Mouse (Mus musculus) embryonic facial prominence, embryonic 11.5 days (tissue): ENCODE measurements around the gene Npas3. TPM values are rescaled to one million over a fixed set of nuclear protein-coding genes. Genes with fewer than 3 reads are reported as not detected.

Experiments
- ATAC-seq: fragments of 200-750 bp; cut with Nextera tagmentation; replicated peaks from 2 replicates; pipeline ENCODE4 v1.8.0; 2017; ENCODE audit warnings: low read depth; ENCODE audit not compliant: insufficient number of reproducible peaks, low FRiP score, low TSS enrichment
- DNase-seq: peaks from one replicate; pipeline ENCODE4 v3.0.0-alpha.2; 2015; ENCODE audit warnings: low spot score
- H3K27ac ChIP-seq: fragments of 300-500 bp; sonication (generic); replicated peaks from 2 replicates; pipeline ENCODE4 v1.5.1; 2014; ENCODE audit warnings: mild to moderate bottlenecking, low read depth, low read length, control low read depth
- H3K27me3 ChIP-seq: fragments of 300-500 bp; sonication (generic); 2 replicates; pipeline ENCODE4 v1.6.1; 2014; ENCODE audit warnings: mild to moderate bottlenecking, low read length, moderate library complexity, mixed read lengths; ENCODE audit not compliant: control insufficient read depth, insufficient read depth
- H3K36me3 ChIP-seq: fragments of 300-500 bp; sonication (generic); replicated peaks from 2 replicates; pipeline ENCODE4 v1.6.1; 2014; ENCODE audit warnings: low read depth, mild to moderate bottlenecking, low read length, moderate library complexity, mixed read lengths; ENCODE audit not compliant: control insufficient read depth, insufficient read depth
- H3K4me1 ChIP-seq: fragments of 300-500 bp; sonication (generic); 2 replicates; pipeline ENCODE4 v1.6.1; 2014; ENCODE audit warnings: low read length, mixed read lengths; ENCODE audit not compliant: control insufficient read depth, insufficient read depth
- H3K4me2 ChIP-seq: fragments of 300-500 bp; sonication (generic); 2 replicates; pipeline ENCODE4 v1.6.1; 2014; ENCODE audit warnings: low read depth, mild to moderate bottlenecking, control low read depth, low read length, moderate library complexity
- H3K4me3 ChIP-seq: fragments of 300-500 bp; sonication (generic); 2 replicates; pipeline ENCODE4 v1.5.1; 2014; ENCODE audit warnings: low read depth, low read length, control low read depth
- H3K9ac ChIP-seq: fragments of 300-500 bp; sonication (generic); replicated peaks from 2 replicates; pipeline ENCODE4 v1.6.1; 2014; ENCODE audit warnings: mild to moderate bottlenecking, control low read depth, low read length
- H3K9me3 ChIP-seq: fragments of 300-500 bp; sonication (generic); replicated peaks from 2 replicates; pipeline ENCODE4 v1.6.1; 2016; ENCODE audit warnings: mild to moderate bottlenecking, low read length, inconsistent platforms, mixed read lengths; ENCODE audit not compliant: control insufficient read depth
- WGBS: fragments of 180-500 bp; shearing (Covaris S2); extraction: QIAGEN DNeasy Blood & Tissue Kit; methylation state at CpG from one replicate; pipeline ENCODE4 v1.1.7; 2014; 5-methylcytosine and 5-hydroxymethylcytosine counted together
- polyA plus RNA-seq: library from polyadenylated mRNA; unstranded; fragments of >200 nt; fragmentation: Nextera tagmentation; extraction: Ambion mirVana; gene quantifications from 2 replicates; pipeline ENCODE4 v1.2.1, GENCODE M21; 2014

Npas3 gene
- polyA plus RNA-seq, 1 experiment from 2014 or later, result 5.0 TPM

DNA sequence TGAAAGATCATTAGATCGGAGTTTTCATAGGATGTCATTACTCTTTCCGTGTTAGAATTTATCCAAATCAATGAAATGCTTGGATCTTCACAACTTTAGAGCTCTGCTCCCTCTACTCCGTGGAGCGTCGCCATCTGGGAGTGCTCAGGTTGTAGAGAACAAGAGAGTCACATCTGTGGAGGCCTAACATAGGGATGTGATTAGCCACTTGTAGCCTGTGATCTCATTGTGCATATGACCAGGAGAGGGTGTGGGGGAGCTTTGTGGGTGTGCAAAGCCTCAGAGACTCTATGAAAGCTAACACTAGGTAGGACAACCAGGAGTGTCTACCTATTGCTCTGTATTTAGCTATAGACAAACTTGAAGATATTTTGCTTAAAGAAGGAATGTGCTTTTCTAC lies 509.9 kb downstream of the Npas3 start:
- WGBS, result 69% methylated on average over 5 of the region's 5 CpGs

DNA sequence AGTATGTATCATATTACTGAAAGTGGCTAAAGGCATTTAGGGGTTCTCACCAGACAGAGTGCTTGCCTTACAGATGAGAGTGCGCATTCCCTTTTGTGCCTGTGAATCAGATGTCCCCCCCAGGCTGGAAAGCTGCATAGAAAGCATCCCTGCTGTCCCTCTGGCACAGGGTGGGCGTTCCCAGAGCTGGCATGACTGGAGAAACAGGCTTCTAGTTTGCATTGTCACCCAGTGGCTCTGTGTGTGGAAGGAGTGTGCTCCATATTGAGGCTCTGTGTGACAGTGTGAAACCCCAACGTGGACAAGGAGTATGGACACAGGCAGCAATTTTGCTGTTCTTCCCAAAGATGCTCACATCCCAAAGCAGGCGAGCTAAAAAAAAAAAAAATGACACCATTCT lies 515.7 kb downstream of the Npas3 start:
- no peak overlapping the region for H3K9ac ChIP-seq
- no peaks in the 10 kb centered on the region for H3K4me1 ChIP-seq
- no peak overlapping the region for H3K4me2 ChIP-seq
- 62% methylated on average over 4 of the region's 4 CpGs for WGBS
- no peaks in the 10 kb centered on the region for H3K36me3 ChIP-seq
- DNase-seq (no peak), ATAC-seq (no peak)
- H3K4me3 ChIP-seq, result no peak overlapping the region
- no peak overlapping the region for H3K27ac ChIP-seq
- H3K9me3 ChIP-seq, result no peaks in the 10 kb centered on the region
- H3K27me3 ChIP-seq, result no peaks in the 10 kb centered on the region

More for the DNA sequence above, 509.9 kb downstream of the Npas3 start:
- ATAC-seq (no peak), DNase-seq (peak; percentile 59)
- Histone ChIP-seq H3K9ac (no peak overlapping the region), H3K27ac (no peak overlapping the region), H3K4me1 (no peaks in the 10 kb centered on the region), H3K4me2 (no peak overlapping the region), H3K4me3 (no peak overlapping the region), H3K36me3 (no peaks in the 10 kb centered on the region), H3K27me3 (no peaks in the 10 kb centered on the region), H3K9me3 (no peaks in the 10 kb centered on the region)

DNA sequence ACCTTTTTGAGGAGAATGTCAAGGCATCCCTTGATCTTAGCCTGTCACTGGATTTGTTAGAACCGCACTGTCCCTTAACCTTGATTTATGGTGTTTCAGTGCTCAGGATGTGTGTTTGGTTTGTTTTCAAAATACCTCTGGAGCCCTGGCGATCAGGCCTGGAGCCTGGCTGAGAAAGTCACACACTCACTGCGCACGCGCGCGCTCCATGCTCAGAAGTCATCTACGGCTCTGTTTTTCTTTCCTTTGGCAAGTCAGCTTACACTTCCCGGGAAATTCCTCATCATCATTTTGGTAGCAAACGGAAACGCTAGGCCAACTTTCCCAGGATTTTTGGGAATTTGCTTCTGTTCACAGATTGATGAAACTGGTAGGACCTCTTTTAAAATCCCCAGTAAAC lies 519.9 kb downstream of the Npas3 start:
- ATAC-seq (no peak), DNase-seq (no peak)
- Histone ChIP-seq H3K27me3 (no peaks in the 10 kb centered on the region), H3K9ac (no peak overlapping the region), H3K36me3 (no peaks in the 10 kb centered on the region), H3K4me2 (no peak overlapping the region), H3K4me3 (no peak overlapping the region), H3K4me1 (no peaks in the 10 kb centered on the region), H3K9me3 (no peaks in the 10 kb centered on the region), H3K27ac (no peak overlapping the region)
- 84% methylated on average over 11 of the region's 11 CpGs for WGBS

DNA sequence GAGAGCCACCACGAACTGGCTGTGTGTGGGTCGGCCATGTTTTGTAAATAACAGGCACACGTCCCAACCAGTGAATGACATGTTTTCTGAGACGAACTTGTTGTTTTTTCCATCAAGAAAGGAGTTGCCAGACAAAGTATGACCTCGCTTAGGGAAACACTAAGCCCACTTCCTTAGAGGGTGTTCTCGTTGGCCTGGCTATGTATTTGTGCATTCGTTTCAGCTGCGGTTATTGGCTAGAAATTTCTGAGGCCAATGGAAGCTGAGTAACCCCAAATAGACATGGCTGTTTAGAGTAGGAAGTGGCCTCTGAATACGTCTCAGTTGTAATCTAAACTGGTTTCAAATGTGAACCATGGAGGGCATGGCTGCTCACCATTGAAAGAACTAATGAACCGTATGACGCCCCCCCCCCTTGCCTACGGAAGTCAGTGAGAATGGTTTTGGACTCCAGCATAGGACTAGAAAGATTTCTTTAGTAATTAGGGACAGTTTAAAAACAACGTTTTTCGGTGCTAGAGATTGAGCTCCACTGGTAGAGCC lies 523.0 kb downstream of the Npas3 start:
- no peaks in the 10 kb centered on the region for H3K4me1 ChIP-seq
- no peak overlapping the region for H3K4me2 ChIP-seq
- H3K9me3 ChIP-seq, result no peaks in the 10 kb centered on the region
- WGBS, result 77% methylated on average over 14 of the region's 14 CpGs
- no peak for DNase-seq
- ATAC-seq, result no peak
- H3K9ac ChIP-seq, result no peak overlapping the region
- no peaks in the 10 kb centered on the region for H3K36me3 ChIP-seq
- no peak overlapping the region for H3K4me3 ChIP-seq
- H3K27me3 ChIP-seq, result no peaks in the 10 kb centered on the region
- no peak overlapping the region; the same call in 1 of the 2 replicates for H3K27ac ChIP-seq

DNA sequence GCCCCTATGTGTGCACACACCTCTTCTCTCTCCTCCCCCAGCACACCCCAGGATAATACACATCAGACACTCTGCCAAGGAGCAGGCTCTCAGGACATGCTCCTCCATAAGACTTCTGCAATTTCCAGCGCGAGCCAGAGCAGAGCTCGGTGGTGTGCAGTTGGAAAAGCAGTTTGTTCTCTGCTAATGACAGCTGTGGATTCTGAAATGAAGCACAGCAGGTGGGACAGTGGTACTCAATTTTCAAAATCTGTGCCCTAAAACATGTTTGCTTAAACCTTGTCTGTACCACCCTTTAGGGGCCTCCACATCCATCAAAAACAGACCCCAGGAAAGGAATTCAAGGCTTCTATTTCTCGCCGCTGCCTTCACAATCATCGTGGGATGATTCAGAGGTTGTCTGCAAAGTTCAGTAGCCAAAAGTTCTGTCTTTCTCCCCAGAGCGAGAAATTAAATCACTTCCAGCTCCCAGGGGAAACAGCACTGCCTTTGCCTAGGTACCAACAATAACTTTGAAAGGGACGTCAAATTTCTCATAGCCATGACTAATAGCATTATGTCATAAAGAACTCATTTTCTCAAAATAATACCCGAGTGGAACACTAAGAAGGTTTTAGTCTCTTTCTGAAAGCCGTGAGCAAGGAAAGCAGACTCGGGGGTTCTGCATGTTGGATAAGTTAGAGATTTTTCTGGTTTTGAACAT lies 533.5 kb downstream of the Npas3 start:
- Histone ChIP-seq H3K27me3 (no peaks in the 10 kb centered on the region), H3K9ac (no peak overlapping the region), H3K4me3 (no peak overlapping the region), H3K4me2 (no peak overlapping the region), H3K27ac (no peak overlapping the region), H3K9me3 (no peaks in the 10 kb centered on the region), H3K4me1 (no peaks in the 10 kb centered on the region), H3K36me3 (no peaks in the 10 kb centered on the region)
- 58% methylated on average over 11 of the region's 11 CpGs for WGBS
- no peak for ATAC-seq
- DNase-seq, result no peak

DNA sequence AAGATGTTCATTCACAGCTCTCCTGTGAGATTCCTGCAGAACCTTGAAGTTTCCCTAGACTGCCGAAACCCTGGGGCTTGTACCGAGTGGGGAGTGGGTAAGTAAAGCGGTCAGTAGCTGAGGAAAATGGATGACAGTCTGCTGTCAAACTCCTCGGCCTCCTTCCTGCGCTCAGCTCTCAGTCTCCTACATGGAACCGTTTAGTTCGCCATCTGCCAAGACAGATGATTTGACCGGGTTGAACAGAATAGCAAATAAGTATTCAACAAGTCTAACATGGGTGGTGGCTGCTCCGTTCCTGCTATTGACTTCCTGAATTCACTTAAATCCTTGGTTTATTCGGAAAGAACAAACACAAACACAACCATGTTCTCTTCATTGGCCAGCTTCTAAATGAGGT lies 541.0 kb downstream of the Npas3 start:
- Histone ChIP-seq H3K4me2 (no peak overlapping the region), H3K36me3 (no peaks in the 10 kb centered on the region), H3K4me1 (no peaks in the 10 kb centered on the region), H3K9ac (no peak overlapping the region), H3K27me3 (no peaks in the 10 kb centered on the region), H3K4me3 (no peak overlapping the region), H3K9me3 (no peaks in the 10 kb centered on the region), H3K27ac (no peak overlapping the region)
- 90% methylated on average over 10 of the region's 10 CpGs for WGBS
- ATAC-seq, result no peak
- no peak for DNase-seq

DNA sequence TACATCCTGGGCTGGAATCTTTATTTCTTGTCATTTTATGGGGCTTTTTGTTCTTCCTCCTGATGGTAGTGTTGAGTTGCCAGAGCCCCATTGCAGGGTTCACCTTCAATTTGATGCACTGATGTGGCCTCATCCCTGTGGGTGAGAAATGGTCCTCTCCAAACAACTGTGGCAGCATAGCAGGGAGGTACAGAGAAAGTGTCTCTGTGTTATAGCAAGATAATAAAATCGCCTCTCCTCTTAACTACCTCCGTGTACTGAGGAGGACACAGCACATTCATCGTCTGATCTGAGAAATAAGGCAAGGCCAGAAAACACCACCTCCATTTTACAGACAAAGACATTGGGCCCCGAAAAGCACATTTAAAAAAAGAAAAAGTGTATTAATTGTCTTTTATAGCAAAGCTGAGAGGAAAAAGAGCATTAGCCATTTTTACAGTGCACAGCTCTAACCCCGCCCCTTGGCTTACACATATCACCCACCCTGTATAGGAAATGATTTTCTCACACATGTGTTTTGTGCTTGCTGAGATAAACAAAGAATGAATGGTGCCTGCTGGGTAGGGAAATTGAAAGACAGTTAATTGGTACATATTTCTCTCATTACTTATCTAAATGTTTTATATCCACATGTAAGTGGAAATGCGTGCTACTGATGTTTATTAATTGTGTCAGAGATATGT lies 546.4 kb downstream of the Npas3 start:
- no peaks in the 10 kb centered on the region for H3K9me3 ChIP-seq
- 92% methylated on average over 6 of the region's 6 CpGs for WGBS
- no peak overlapping the region for H3K4me2 ChIP-seq
- H3K27me3 ChIP-seq, result no peaks in the 10 kb centered on the region
- H3K27ac ChIP-seq, result no peak overlapping the region
- DNase-seq, result no peak
- H3K4me3 ChIP-seq, result no peak overlapping the region
- no peak overlapping the region for H3K9ac ChIP-seq
- H3K4me1 ChIP-seq, result no peaks in the 10 kb centered on the region
- ATAC-seq, result no peak
- H3K36me3 ChIP-seq, result no peaks in the 10 kb centered on the region

DNA sequence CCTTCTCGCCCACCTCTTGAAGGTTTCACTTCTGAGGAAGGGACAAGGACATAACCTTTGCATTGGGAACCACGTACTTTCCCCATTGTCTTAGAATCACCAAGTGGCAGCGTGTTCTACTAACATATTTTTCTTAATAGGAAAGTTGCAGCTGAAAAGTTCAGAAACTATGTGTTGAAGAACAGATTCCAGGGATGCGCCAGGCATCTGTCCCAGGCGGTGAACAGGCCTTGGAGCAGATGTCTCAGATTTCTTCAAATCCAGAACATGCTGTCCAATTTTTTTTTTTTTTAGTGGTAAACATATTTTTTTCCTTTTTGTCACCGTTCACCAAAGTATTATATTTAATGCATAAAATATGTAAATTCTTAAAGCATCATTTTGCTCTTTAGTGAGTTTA lies 553.4 kb downstream of the Npas3 start:
- Histone ChIP-seq H3K4me3 (no peak overlapping the region), H3K27ac (no peak overlapping the region), H3K9me3 (no peaks in the 10 kb centered on the region), H3K36me3 (no peaks in the 10 kb centered on the region), H3K4me2 (no peak overlapping the region), H3K4me1 (peaks cover 2% of the 10 kb centered on the region; the same call in 1 of the 2 replicates), H3K9ac (no peak overlapping the region), H3K27me3 (no peaks in the 10 kb centered on the region)
- WGBS, result 68% methylated on average over 6 of the region's 6 CpGs
- ATAC-seq, result no peak
- DNase-seq, result peak; percentile 13
